Mouse (Mus musculus) stomach, postnatal 0 days (tissue): ENCODE data around the gene Rnase11.

Source experiments
- CTCF ChIP-seq: IDR thresholded peaks from 2 replicates; pipeline ENCODE4 v1.5.1; 2016; ENCODE audit warnings: antibody characterized with exemption, low read depth, mild to moderate bottlenecking, moderate library complexity
- EP300 ChIP-seq: optimal IDR thresholded peaks from 2 replicates; pipeline ENCODE3; 2016; ENCODE audit warnings: antibody characterized with exemption

DNA sequence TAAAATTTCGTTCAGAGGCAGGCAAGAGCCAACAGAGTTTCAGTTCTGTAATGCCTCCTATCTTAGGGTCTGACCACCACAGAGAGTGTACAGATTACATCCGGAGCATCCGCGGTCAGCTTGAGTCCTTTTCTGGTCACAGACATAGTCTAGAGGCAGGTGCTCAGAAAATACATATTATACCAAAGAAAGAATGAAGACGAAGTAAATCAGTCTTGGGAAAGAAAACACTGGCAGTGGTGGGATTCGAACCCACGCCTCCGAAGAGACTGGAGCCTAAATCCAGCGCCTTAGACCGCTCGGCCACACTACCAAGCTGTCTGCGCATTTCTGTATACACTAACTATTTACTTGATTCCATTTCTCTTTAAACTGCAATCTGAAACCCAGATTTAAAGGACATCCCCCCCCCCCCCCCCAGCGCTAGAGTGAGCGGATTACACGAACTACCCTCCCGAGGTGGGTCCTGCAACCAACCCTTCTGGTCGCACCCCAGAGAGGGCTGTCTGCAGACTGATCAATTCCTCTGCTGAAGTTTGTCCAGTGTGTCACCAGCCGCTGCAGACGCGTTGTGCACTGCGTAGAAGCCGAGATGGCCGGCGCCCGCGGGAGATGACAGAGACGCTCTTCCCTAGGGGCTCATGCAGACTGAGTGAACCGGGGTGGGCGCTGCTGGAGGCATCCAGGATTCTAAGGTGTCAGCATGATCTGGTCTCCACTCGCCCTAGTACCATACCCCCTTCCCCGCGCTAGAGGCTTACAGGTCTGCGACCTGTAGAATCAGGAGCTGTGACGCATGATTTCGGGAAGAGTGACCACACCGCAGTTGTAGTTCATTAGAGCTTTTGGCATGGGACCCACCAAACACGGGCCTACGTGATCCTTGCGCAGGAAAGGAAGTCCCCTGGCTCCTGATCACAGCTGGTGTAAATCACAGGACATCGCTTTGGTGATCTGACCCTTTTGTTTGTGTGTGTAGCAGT lies 32.9 kb upstream of the Rnase11 start:
- TF ChIP-seq CTCF: no peak
- TF ChIP-seq EP300: no peak
